Mouse (Mus musculus): Measurements from ENCODE around the gene Sult2a8. TPM values are rescaled to one million over a fixed set of nuclear protein-coding genes. Genes with fewer than 3 reads are reported as not detected.

Gene Sult2a8
- polyA plus RNA-seq, 1 experiment from 2014 or later = not detected

- Histone ChIP-seq H3K4me1 (ENCODE audit: insufficient read depth, low read depth, low read length) (no peaks in the 10 kb centered on the region), H3K4me2 (replicated peaks; ENCODE audit: low read depth, low read length) (no peak overlapping the region), H3K27ac (ENCODE audit: low read length) (no peak overlapping the region), H3K36me3 (ENCODE audit: insufficient read depth, low read length) (no peaks in the 10 kb centered on the region), H3K9ac (replicated peaks; ENCODE audit: low read depth) (no peak overlapping the region), H3K9me3 (ENCODE audit: low read length) (0 out of 2 replicates have a peak, but pooled peaks cover 1% of the 10 kb centered on the region), H3K27me3 (replicated peaks; ENCODE audit: insufficient read depth, low read length) (no peaks in the 10 kb centered on the region), H3K4me3 (ENCODE audit: low read depth, low read length) (no peak overlapping the region)
- TF ChIP-seq EP300 (IDR thresholded peaks at IDR 0.05) (no peak), CTCF (IDR thresholded peaks at IDR 0.05) (no peak)
- ATAC-seq (no peak), DNase-seq (ENCODE audit: low spot score) (no peak)
Observed at GRCm38 (mm10) chr7:14396462-14396861, 50.1 kb downstream of the Sult2a8 start.

Other genes with a start within 250 kb of the Sult2a8 start
- not detected in 2 replicates for gene Sult2a6, start 191.9 kb downstream of the Sult2a8 start, polyA plus RNA-seq (2015; fragmentation: Nextera tagmentation; extraction: Ambion mirVana)
- not detected in 2 replicates for gene Obox8, start 113.2 kb downstream of the Sult2a8 start, polyA plus RNA-seq (2015; fragmentation: Nextera tagmentation; extraction: Ambion mirVana)
- gene Sult2a7, start 47.5 kb upstream of the Sult2a8 start, polyA plus RNA-seq (2015; fragmentation: Nextera tagmentation; extraction: Ambion mirVana) = not detected in 2 replicates
- gene Vmn1r90, start 116.7 kb upstream of the Sult2a8 start, polyA plus RNA-seq (2015; fragmentation: Nextera tagmentation; extraction: Ambion mirVana) = 0.04 and 0.08 TPM in 2 replicates
- gene Obox7, start 212.7 kb upstream of the Sult2a8 start, polyA plus RNA-seq (2015; fragmentation: Nextera tagmentation; extraction: Ambion mirVana) = not detected in 2 replicates

Data from lung, postnatal 0 days (tissue).